In genomic region chr15:27662699-27663098, GRCm38 (mm10) we compare ENCODE assay signal across 17 mouse cellular contexts.
"Had no signal": no experiment of that assay in that cellular context is flagged by ENCODE, and none has a peak within 500 bp of the region (broad histone marks: within the 10 kb centered on the region; RNA-seq: fewer than 3 reads in every experiment).

No protein-coding gene starts in this region.

- DNase-seq: liver, postnatal 0 days; lung, adult 2 months; lung, postnatal 14 days; lung, postnatal 36 days; right cerebral cortex, postnatal 14 days; thymus, adult 2 months; thymus, postnatal 25 days; thymus, postnatal 4 days had no signal

- H3K27ac ChIP-seq: lung, embryonic 15.5 days; midbrain, embryonic 10.5 days; midbrain, embryonic 13.5 days; neural tube, embryonic 13.5 days; neural tube, embryonic 15.5 days; stomach, embryonic 15.5 days; stomach, postnatal 0 days had no signal

- H3K36me3 ChIP-seq: liver, embryonic 15.5 days; lung, embryonic 15.5 days; midbrain, embryonic 10.5 days; midbrain, embryonic 13.5 days; neural tube, embryonic 13.5 days; neural tube, embryonic 15.5 days had no signal

- H3K4me3 ChIP-seq: liver, embryonic 15.5 days; lung, embryonic 15.5 days; midbrain, embryonic 10.5 days; midbrain, embryonic 13.5 days; myocyte; neural tube, embryonic 13.5 days; neural tube, embryonic 15.5 days; stomach, embryonic 15.5 days had no signal
